Mouse (Mus musculus) liver, postnatal 0 days (tissue): ENCODE results near the gene Sema5b.

Source experiments
- CTCF ChIP-seq: sonication (generic); IDR thresholded peaks from 2 replicates; pipeline ENCODE4 v1.5.1; 2016; ENCODE audit warnings: antibody characterized with exemption, low read depth
- EP300 ChIP-seq: IDR thresholded peaks from 2 replicates; pipeline ENCODE4 v1.6.1; 2016; ENCODE audit warnings: antibody characterized with exemption, low read depth, mild to moderate bottlenecking

DNA sequence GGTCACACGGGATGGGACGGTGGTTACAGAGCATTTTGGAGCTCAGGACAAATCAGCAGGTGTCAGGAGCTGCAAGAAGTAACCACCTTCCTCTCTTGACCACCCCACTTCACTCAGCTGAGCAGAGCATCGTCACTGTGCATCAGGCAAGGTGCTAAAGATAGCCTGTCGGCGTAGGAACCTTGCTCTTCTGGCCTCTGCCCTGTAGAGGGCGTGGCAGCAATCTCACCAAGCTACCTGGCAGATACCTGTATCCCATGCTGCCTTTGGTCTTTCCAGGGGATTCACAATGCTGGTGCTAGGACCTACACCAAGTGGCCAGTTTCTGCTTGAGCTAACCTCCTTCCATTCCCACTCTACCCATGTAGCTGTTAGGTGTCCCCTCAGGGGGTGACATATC lies 55.3 kb downstream of the Sema5b start:
- TF ChIP-seq CTCF (no peak), EP300 (no peak)
